Mouse (Mus musculus) liver, postnatal 0 days (tissue): ENCODE measurements at regions not wholly inside any gene's neighbourhood (a gene's known extent, or its start where the extent isn't known, plus 50 kb on each side); places are given as distances from the start of the nearest gene placed in this dataset.

Experiments used
- CTCF ChIP-seq: sonication (generic); IDR thresholded peaks from 2 replicates; pipeline ENCODE4 v1.5.1; 2016; ENCODE audit warnings: antibody characterized with exemption, low read depth
- EP300 ChIP-seq: IDR thresholded peaks from 2 replicates; pipeline ENCODE4 v1.6.1; 2016; ENCODE audit warnings: antibody characterized with exemption, low read depth, mild to moderate bottlenecking

- no peak for TF ChIP-seq CTCF
- TF ChIP-seq EP300, result no peak
Measured at GRCm38 (mm10) chr13:40469162-40469561, 107.9 kb upstream of the Ofcc1 start.
